Mouse (Mus musculus) kidney, adult 2 months (tissue): Measurements from ENCODE around the gene Arhgap44.

Experiments
- CTCF ChIP-seq: fragments of 200-500 bp; conservative IDR thresholded peaks from 2 replicates; pipeline ENCODE4 v1.5.1; 2011; ENCODE audit warnings: low read depth, mild to moderate bottlenecking, control low read depth, low read length, moderate library complexity, mixed read lengths; ENCODE audit not compliant: insufficient read depth, insufficient read length
- POLR2A ChIP-seq: fragments of 200-500 bp; IDR thresholded peaks from one replicate; pipeline ENCODE4 v1.6.1; 2011; ENCODE audit warnings: low read depth, low read length, control low read depth

DNA sequence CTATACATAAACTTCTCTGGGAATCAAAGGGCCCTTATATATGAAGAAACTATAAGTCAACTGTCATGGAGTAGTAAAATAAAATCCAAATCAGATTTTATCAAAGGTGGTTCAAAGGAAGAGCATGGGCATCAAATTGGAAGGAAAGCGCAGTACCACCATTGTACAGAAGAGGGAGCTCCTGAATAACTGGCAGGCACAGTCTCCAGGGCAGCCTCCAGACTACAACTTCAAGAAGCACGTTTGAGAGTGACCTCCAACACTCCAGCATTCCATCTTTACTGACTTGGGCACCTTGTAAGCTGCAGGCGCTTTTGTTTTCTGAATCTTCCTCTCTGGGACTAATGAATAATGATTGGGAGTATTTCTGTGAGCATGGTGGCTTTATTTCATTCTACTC is 34.5 kb upstream of the Arhgap44 start:
- no peak for TF ChIP-seq POLR2A
- peak; percentile 78 for TF ChIP-seq CTCF
